In the genomic region with DNA sequence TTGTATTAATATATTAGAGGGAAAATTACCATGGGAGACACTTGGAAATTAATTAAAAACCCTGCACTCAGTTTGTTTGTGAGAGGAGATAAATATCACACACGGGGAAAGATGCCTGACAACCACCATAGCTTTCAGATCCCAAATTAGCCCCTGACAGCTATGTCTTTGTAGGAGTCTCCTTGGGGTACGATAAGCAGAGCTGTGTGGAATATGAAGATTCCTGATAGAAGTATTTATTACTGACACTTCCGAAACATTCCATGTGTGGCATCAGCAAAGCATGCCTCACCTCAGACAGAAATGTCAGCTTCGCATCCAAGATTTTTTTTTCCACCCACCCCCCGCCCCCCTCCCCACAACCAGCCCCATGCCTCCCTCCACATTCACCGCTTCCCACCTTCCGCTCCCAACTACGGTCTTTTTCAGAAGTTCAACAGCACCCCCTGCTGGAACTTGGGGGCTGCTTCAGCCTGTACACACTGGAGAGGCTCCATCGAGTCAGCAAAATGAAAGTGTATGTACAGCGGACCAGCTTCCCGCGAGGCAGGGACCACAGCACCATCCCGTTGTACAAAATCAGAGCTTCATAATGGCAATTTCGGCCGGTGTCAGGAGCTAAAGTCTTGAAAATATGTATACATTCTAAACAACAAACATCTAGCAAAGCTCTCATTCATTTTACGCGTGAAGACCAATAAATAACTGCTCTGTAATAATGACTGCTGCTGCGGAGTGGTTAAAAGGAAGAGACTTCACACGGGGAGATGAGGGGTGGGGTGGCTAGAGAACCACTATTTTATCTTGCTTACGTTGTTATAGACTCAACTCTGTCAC, we compare ENCODE assay signal across 9 mouse cellular contexts.
DNase-seq lines count a peak whose midpoint lies in the region; ATAC-seq and TF ChIP-seq lines count a peak whose summit lies in the region.
"Had no signal": no experiment of that assay in that cellular context is flagged by ENCODE, and none has a peak within 500 bp of the region (broad histone marks: within the 10 kb centered on the region; RNA-seq: fewer than 3 reads in every experiment).

No protein-coding gene starts in this region.

- peak; percentile 65 for TF ChIP-seq CTCF in bone marrow macrophage, adult 2 months (IDR thresholded peaks at IDR 0.05; ENCODE audit: low read depth, low read length)
- TF ChIP-seq CTCF in embryonic fibroblast, embryonic 13.5 days (IDR thresholded peaks at IDR 0.05; ENCODE audit: borderline replicate concordance, insufficient read depth, low read length): peak; percentile 36; the same call in 1 of the 2 replicates

- DNase-seq in CD4-positive, CD25-positive, alpha-beta regulatory T cell, adult 2 months (ENCODE audit: low read depth, low spot score): peak; percentile 72
- DNase-seq in kidney, postnatal 14 days: peak; percentile 74
- peak; percentile 6 to 33 for DNase-seq in natural killer cell, adult 2 months (ENCODE audit: low spot score in 2 of 2)

- H3K9ac ChIP-seq in heart, embryonic 14.5 days (ENCODE audit: low read length): peak overlapping the region; percentile 4; the same call in 1 of the 2 replicates
- no peak overlapping the region for H3K9ac ChIP-seq in liver, embryonic 12.5 days
- no peak overlapping the region for H3K9ac ChIP-seq in stomach, embryonic 14.5 days (replicated peaks; ENCODE audit: low read depth, low read length)

- H3K27ac ChIP-seq in bone marrow macrophage, adult 2 months (ENCODE audit: insufficient read depth, low read depth, low read length): no peak overlapping the region
- H3K27ac ChIP-seq in embryonic fibroblast, embryonic 13.5 days (ENCODE audit: insufficient read depth, low read length): no peak overlapping the region
- H3K27ac ChIP-seq in heart, embryonic 14.5 days (replicated peaks in 1 of 2; ENCODE audit: control insufficient read depth in 1 of 2, insufficient read depth in 1 of 2, low read depth in 2 of 2, low read length in 2 of 2): no peak overlapping the region
- H3K27ac ChIP-seq in liver, embryonic 12.5 days: no peak overlapping the region
- H3K27ac ChIP-seq in stomach, embryonic 14.5 days (ENCODE audit: low read length): no peak overlapping the region
- H3K27ac ChIP-seq: macrophage had no signal

- H3K4me2 ChIP-seq in heart, embryonic 14.5 days (ENCODE audit: low read length): peak overlapping the region; percentile 52
- peak overlapping the region; percentile 60 for H3K4me2 ChIP-seq in liver, embryonic 12.5 days
- peak overlapping the region; percentile 37 for H3K4me2 ChIP-seq in stomach, embryonic 14.5 days (replicated peaks; ENCODE audit: low read depth, low read length)

- no peaks in the 10 kb centered on the region for H3K9me3 ChIP-seq in heart, embryonic 14.5 days (ENCODE audit: control insufficient read depth, low read length)
- H3K9me3 ChIP-seq in liver, embryonic 12.5 days (replicated peaks): no peaks in the 10 kb centered on the region
- no peaks in the 10 kb centered on the region for H3K9me3 ChIP-seq in stomach, embryonic 14.5 days (ENCODE audit: control insufficient read depth, low read depth, low read length)

- no peaks in the 10 kb centered on the region for H3K4me1 ChIP-seq in bone marrow macrophage, adult 2 months (ENCODE audit: control insufficient read depth, insufficient read depth, low read length)
- no peaks in the 10 kb centered on the region for H3K4me1 ChIP-seq in embryonic fibroblast, embryonic 13.5 days (ENCODE audit: control insufficient read depth, insufficient read depth, low read length)
- no peaks in the 10 kb centered on the region for H3K4me1 ChIP-seq in heart, embryonic 14.5 days (ENCODE audit: control insufficient read depth in 2 of 2, insufficient read depth in 2 of 2, low read length in 2 of 2)
- 0 out of 2 replicates have a peak, but pooled peaks cover 4% of the 10 kb centered on the region for H3K4me1 ChIP-seq in liver, embryonic 12.5 days
- no peaks in the 10 kb centered on the region for H3K4me1 ChIP-seq in stomach, embryonic 14.5 days (ENCODE audit: control insufficient read depth, insufficient read depth, low read length)

- no peaks in the 10 kb centered on the region for H3K36me3 ChIP-seq in heart, embryonic 14.5 days (ENCODE audit: control insufficient read depth, insufficient read depth, low read length)
- no peaks in the 10 kb centered on the region for H3K36me3 ChIP-seq in liver, embryonic 12.5 days
- H3K36me3 ChIP-seq in stomach, embryonic 14.5 days (ENCODE audit: control insufficient read depth, insufficient read depth, low read length): no peaks in the 10 kb centered on the region

- whole genome bisulfite sequencing in heart, embryonic 14.5 days: 30% methylated on average over 20 of the region's 20 CpGs
- 28% methylated on average over 20 of the region's 20 CpGs for WGBS in liver, embryonic 12.5 days (ENCODE audit: insufficient replicate concordance)
- WGBS in stomach, embryonic 14.5 days: 24% methylated on average over 20 of the region's 20 CpGs

- no peak for TF ChIP-seq POLR2A in bone marrow macrophage, adult 2 months (IDR thresholded peaks at IDR 0.05; ENCODE audit: borderline replicate concordance, low read depth, low read length)
- TF ChIP-seq POLR2A in embryonic fibroblast, embryonic 13.5 days (IDR thresholded peaks at IDR 0.05; ENCODE audit: low read depth, low read length): no peak

- 0 out of 2 replicates have a peak, but pooled peaks have one; percentile 59 for ATAC-seq in heart, embryonic 14.5 days (ENCODE audit: insufficient number of reproducible peaks, insufficient read depth, low FRiP score, low read depth)
- ATAC-seq in liver, embryonic 12.5 days: peak; percentile 80
- ATAC-seq in stomach, embryonic 14.5 days (ENCODE audit: insufficient number of reproducible peaks, insufficient read depth, low FRiP score, low read depth): peak; percentile 90; the same call in 1 of the 2 replicates

- H3K27me3 ChIP-seq in heart, embryonic 14.5 days (ENCODE audit: control insufficient read depth, insufficient read depth, low read length): no peaks in the 10 kb centered on the region
- H3K27me3 ChIP-seq in liver, embryonic 12.5 days (replicated peaks): no peaks in the 10 kb centered on the region
- no peaks in the 10 kb centered on the region for H3K27me3 ChIP-seq in stomach, embryonic 14.5 days (ENCODE audit: control insufficient read depth, insufficient read depth, low read length)

- H3K4me3 ChIP-seq in bone marrow macrophage, adult 2 months (ENCODE audit: insufficient read depth, low read length): peak overlapping the region; percentile 40; the same call in 1 of the 2 replicates
- H3K4me3 ChIP-seq in embryonic fibroblast, embryonic 13.5 days (ENCODE audit: insufficient read depth, low read length): peak overlapping the region; percentile 12; the same call in 1 of the 2 replicates
- peak overlapping the region; percentile 20 to 21 for H3K4me3 ChIP-seq in heart, embryonic 14.5 days (ENCODE audit: control insufficient read depth in 1 of 2, insufficient read depth in 1 of 2, low read depth in 1 of 2, low read length in 2 of 2)
- H3K4me3 ChIP-seq in liver, embryonic 12.5 days: peak overlapping the region; percentile 44
- H3K4me3 ChIP-seq in stomach, embryonic 14.5 days (ENCODE audit: low read depth, low read length): peak overlapping the region; percentile 18; the same call in 1 of the 2 replicates

Comparison
In these comparisons a context has a peak if more than half of its experiments do, and no peak if none do; other contexts are left out.
1. DNase-seq: peak in every context shown above with its lines; median percentile 74 in kidney, postnatal 14 days; 72 in CD4-positive, CD25-positive, alpha-beta regulatory T cell, adult 2 months; 20 in natural killer cell, adult 2 months.